Mouse (Mus musculus) layer of hippocampus, adult 18-20 months (tissue): ENCODE measurements around the gene Ptpn21. TPM values are rescaled to one million over a fixed set of nuclear protein-coding genes. Genes with fewer than 3 reads are reported as not detected.

Experiments used
- DNase-seq, 2 experiments: peaks; one replicate each; pipeline ENCODE4 v3.0.0; 2022; ENCODE audit warnings: low spot score in 2 of 2
- long read RNA-seq: library from polyadenylated mRNA; stranded (forward); transcript quantifications from one replicate; pipeline ENCODE4 v2.0.0, GENCODE M21; 2021
- total RNA-seq, 2 experiments: library from RNA; stranded (reverse); gene quantifications; 2 replicates each; pipeline ENCODE4 v1.2.3; 2021

Gene Ptpn21
- total RNA-seq, result 1 to 10 TPM; 6.8 to 7.1 TPM
- long read RNA-seq, partial matches to known transcripts, result 5 of 7 reads
- long read RNA-seq, other reads (novel, unspliced or antisense), result 2 of 7 reads

DNA sequence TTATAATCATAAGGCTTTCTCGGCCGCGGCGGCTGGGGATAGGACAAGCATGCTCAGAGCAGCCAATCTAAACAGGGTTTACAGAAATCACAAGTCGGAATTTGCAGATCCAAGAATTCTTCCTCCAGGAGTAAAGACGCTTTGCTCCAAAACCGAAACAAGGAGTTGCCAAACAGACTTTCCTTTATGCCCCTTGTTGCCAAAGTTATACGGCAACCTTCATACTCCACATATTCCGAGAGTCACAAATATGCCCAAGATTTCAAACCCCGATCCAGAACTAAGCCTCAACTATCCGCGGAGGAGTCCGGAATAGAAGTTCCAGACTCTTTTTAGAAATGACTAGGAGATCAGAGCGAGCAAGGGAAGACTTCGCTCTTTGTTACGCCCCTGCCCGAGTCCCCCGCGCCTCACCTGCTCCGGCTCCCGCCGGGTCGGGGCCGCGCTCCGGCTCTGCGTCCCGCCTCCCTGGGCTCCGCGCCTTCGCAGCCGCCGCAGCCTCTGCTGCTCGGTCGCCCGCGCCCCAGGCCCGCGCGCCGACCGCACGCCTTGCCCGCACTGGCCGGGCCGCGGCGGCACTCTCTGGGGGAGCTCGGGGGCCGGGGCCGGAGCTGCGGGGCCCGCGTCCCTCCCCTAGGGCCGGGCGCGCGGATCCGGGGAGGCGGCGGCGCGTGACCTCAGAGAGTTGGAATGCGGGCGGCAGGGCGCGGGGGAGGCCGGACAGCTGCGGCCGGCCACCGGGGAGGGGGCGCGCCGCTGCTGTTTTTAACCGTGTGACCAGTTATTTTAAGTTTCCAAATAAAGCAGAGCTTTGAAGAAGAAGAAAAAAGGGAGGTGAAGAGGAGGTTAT lies at the start of gene Ptpn21:
Ptpn21 (minus strand) TSS at position 455 of the 850 bp plus-strand sequence.
- DNase-seq, result no peak

- no peak for DNase-seq
These were observed 47.0 kb upstream of the Ptpn21 start for GRCm38 (mm10) chr12:98784251-98784650.

GRCm38 (mm10) chr12:98779148-98779547 lies 41.9 kb upstream of the Ptpn21 start:
- DNase-seq, result peak in 1 of 2 experiments; percentile 62

GRCm38 (mm10) chr12:98777509-98777908 lies 40.3 kb upstream of the Ptpn21 start:
- no peak for DNase-seq

GRCm38 (mm10) chr12:98766241-98766640 lies 29.0 kb upstream of the Ptpn21 start:
- DNase-seq, result no peak

- no peak for DNase-seq
These were observed 22.5 kb upstream of the Ptpn21 start for GRCm38 (mm10) chr12:98759700-98760099.

- no peak for DNase-seq
These were observed 20.4 kb upstream of the Ptpn21 start for GRCm38 (mm10) chr12:98757636-98758035.

GRCm38 (mm10) chr12:98747380-98747753 lies 10.2 kb upstream of the Ptpn21 start:
- DNase-seq, result no peak

DNA sequence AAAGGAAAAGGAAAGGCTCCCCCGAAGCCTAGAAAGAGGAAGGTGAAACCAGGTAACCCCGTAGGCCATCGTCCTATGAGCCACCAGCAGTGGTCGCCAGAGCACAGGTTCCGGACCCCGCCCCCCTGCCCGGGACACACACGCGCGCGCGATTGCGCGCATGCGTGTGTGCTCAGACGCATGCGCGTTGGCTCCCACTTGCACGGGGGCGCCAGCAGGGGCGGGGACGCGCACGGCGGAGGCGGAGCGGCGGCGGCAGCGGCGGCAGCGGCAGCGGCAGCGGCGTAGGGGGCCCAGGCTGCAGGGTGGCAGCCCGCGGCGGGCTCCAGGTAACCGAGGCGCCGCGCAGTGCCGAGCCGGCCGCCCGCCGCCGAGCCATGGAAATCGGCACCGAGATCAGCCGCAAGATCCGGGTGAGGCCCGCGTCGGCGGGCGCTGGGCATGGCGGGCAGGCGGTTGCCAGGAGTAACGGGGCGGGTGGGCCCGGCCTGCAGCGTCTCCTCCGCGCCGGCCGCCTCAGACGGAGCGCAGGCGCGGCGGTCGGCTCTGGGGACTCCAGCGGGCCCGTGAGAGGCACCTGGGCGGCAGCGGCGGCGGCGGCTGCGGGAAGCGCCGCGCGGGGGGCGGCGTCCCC lies 9.7 kb upstream of the Ptpn21 start, which contains the start of gene Zc3h14:
Zc3h14 (plus strand) TSS at position 219 of the 634 bp plus-strand sequence.
- peak; percentile 88 to 92 for DNase-seq

- DNase-seq, result peak in 1 of 2 experiments; percentile 45
These were observed 8.9 kb upstream of the Ptpn21 start for GRCm38 (mm10) chr12:98746131-98746530.

GRCm38 (mm10) chr12:98745626-98746025 lies 8.4 kb upstream of the Ptpn21 start:
- no peak for DNase-seq

- no peak for DNase-seq
These were observed 3.9 kb upstream of the Ptpn21 start for GRCm38 (mm10) chr12:98741011-98741501.

DNA sequence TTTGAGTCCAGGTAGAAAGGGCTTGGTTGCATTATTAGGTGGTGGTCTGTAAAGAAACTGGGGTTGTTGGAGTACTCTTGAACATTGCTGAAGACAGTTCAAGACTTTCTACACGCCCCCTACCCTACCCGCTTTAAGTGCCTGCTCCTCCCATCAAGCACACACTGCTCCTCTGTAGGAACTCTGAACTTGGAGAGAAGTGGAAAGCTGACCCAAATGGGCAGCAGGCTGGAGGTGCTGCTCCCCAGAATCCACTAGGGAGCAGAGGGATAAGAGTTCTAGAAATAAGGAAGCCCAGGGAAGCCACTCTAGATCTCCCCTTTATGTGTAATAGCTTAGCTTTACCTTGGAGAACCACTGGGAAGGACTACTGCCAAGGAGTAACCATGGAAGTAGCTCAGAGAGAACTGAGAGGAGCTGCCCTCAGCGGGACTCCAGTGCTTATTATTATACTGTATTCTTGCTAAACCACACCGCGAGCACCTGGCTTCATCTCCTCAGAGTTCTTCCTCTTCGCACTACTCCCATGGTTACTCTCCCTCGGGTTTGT lies 671 bp upstream of the Ptpn21 start:
- no peak for DNase-seq

GRCm38 (mm10) chr12:98734880-98735801 lies 2.1 kb downstream of the Ptpn21 start:
- no peak for DNase-seq

GRCm38 (mm10) chr12:98734246-98734879 lies 2.8 kb downstream of the Ptpn21 start:
- DNase-seq, result peak; percentile 77 to 89

GRCm38 (mm10) chr12:98733776-98734175 lies 3.4 kb downstream of the Ptpn21 start:
- DNase-seq, result no peak

DNA sequence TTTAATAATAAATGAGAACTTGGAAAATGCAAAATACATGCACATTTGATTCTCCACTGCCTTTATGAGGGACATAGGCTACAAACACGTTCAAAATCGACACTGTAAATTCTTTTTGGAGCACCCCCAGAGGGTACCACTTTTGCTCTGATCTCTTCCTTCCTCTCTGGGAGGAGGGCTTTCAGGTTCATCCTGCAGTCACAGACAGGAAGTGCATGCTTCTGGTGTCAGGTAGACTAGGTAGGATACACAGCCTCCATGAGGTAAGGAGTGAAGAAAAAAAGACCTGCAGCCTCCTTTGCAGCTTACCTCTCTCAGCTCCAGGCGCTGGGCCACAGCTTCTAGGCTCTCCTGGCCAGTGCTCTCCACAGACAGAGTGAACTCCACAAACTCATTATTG lies 4.0 kb downstream of the Ptpn21 start:
- DNase-seq, result no peak

GRCm38 (mm10) chr12:98730682-98731081 lies 6.5 kb downstream of the Ptpn21 start:
- DNase-seq, result no peak

DNA sequence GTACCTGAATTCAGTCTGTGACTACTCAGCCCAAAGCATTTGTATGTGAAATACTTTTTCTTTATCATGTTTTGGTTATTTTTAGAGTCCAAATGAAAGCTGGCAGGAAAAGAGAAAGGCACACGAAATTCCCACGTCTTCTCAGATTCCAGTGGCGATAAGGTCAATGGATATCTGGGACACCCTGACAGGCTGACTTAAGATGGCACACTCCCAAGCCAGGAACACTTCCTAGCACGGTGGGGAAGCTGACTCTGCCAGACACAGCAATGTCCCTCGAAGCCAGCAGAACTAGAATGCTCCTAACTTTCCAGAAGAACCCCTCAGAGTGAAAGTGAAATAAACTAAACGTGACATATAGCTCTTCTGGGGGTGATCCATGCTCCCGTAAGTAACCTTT lies 10.0 kb downstream of the Ptpn21 start:
- no peak for DNase-seq

- no peak for DNase-seq
These were observed 11.1 kb downstream of the Ptpn21 start for GRCm38 (mm10) chr12:98726078-98726477.
